Mouse (Mus musculus) CD4-positive, CD25-positive, alpha-beta regulatory T cell, adult 4 months (primary cell): ENCODE measurements at regions not wholly inside any gene's neighbourhood (a gene's known extent, or its start where the extent isn't known, plus 50 kb on each side); places are given as distances from the start of the nearest gene placed in this dataset.
"Not testable (repeated sequence)": the region's sequence is repeated elsewhere in the genome, so short reads cannot be mapped to it uniquely, and the experiment has no call there.

ENCODE experiments used
- ATAC-seq: one replicate; pipeline ENCODE4 v1.8.0; 2017

GRCm38 (mm10) chr1:194435060-194435459 lies 183.0 kb upstream of the Plxna2 start:
- no peak for ATAC-seq

DNA sequence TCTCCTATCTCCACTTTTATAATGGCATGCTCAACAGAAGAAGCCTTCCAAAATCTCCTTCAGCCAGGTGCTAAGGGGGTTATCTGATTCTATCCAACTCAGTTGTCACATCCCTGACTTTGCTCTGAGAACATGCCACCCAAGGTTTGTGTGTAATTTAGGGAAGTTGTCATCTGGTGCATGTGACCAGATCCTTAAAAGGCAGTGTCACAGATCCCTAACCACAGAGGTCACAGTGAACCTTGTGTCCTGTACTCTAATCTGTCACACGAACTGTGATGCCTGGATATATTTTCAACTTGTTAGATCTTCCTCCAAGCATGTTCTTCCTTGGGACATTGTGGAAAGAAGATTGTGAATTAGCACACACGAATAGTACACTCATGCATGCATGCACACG lies 189.4 kb upstream of the Plxna2 start:
- ATAC-seq, result no peak

DNA sequence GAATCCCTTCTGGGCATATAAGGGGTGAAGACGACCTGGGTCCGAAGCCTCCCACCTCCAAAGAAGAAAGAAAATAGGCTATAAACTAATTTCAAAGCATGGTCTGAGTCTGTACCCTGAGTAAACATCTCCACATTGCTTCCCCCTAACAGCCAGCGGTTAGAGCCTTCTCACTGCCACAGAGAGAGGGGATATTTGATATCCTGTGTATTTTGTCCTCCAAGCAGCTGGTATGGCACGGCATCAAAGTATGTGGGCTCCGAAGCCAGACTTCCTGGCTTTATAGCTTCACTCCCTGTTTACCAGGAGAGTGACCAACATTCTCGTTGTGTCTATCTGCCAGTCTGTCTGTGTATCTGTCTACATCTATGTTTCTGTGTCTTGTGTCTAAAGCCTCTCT lies 191.7 kb upstream of the Plxna2 start:
- no peak for ATAC-seq

- ATAC-seq, result no peak
These were observed 193.8 kb upstream of the Plxna2 start for GRCm38 (mm10) chr1:194424201-194424600.

- no peak for ATAC-seq
These were observed 205.8 kb upstream of the Plxna2 start for GRCm38 (mm10) chr1:194412193-194412592.

GRCm38 (mm10) chr1:194411788-194412187 lies 206.2 kb upstream of the Plxna2 start:
- no peak for ATAC-seq

- no peak for ATAC-seq
These were observed 218.7 kb upstream of the Plxna2 start for GRCm38 (mm10) chr1:194399281-194399680.

DNA sequence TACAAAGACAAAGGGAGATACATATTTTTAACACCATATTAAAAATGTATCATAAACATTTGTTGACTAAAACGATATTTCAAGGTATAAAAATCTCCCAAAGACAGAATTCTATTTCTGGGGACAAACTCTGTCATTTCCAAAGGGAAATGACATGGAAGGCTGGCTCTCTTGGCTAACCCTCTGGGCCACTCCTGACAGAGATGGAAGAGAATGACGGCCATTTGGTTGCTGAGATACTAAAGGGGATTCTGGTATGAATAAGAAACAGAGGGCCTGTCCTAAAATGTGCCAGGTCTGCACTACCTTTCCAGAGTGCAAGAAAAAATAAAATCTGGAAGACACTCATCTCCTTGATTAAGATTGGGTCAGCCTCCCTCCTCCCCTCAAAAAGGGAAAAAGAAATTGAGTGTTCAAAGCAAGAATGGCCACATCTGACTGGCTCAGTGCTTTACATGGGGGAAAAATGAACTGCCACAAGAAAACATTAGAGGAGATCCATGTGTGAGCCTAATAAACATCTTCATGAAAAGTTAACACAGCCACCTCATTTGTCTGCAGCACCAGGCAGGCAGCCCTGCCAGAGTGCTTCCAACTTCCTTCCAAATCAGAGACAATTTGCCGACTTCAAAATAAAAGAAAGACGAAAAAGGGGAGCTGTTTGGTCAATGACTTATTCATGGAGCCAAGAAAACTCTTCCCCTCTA lies 221.1 kb upstream of the Plxna2 start:
- no peak for ATAC-seq

GRCm38 (mm10) chr1:194393720-194394119 lies 224.3 kb upstream of the Plxna2 start:
- ATAC-seq, result no peak

DNA sequence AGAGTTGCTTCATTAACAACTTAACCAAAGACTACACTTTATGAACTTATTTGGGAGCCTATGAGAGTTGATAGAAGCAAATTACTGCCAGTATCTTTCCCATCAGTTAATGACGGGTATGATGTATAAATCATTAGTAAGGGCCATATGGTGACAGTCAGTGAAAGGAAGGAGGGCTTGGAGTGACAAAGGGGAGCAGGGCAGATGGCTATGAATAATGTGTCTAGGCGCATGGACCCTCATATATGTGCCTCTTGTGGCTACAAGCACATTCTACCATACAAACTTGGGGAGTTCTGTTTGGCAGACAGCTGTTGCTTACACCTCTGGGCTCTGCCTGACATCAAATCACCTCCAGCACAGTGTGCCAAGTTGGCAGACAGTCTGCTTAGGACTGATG lies 227.8 kb upstream of the Plxna2 start:
- ATAC-seq, result no peak

DNA sequence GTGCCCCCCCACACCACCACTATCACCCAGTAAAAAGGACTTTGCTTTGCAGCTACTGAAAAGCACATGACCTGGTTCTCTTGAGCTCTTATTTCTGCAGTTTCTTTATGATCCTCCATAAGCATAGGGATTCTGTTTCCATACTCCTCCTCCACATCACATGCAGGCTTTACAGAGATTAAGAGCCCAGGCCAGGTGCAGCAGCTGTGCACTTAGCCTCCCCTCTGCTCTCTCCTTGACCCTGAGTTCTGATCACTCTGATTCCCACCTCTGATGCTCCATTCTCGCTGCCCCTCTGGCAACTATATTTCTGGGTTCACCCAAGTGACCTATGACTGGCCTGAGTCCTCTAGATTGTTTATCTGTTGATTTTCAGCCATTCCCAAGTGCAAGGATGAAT lies 239.9 kb upstream of the Plxna2 start:
- no peak for ATAC-seq

DNA sequence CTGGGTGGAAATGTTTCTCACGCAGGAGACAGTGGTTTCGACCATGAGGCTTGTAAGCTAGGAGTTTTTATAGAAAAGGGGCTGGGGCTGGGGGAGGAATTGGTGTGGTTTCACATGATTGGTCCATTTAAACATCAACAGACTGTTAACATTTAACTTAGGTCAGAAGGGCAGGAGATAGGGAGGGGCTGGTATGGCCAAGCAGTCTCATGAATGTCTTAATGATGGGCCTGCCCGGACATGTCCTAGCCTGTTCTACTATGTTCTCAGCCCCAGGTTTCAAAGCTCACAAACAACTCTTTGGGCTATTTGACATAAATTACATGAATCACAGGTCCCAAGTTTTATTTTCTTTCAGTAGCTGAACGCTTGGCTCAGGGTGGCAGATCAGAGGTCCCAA lies 244.5 kb upstream of the Plxna2 start:
- not testable (repeated sequence) for ATAC-seq

DNA sequence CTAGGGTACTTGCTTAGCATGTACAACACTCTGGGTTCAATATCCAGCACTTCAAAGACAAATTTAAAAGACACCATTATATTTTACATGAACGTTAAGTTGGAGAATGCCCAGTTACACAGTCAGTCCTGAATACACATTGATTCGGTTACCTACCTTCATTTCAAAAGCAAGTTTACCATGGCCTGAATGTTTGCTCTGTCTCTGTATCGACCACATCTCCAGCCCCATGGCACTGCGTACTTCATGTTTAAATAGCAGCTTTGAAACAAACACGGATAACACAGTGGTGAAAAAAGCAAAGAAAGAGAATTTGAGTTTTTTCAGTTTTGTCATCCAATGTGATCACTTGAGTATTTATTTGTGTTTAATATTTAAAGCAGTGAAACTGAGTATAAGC lies 254.1 kb upstream of the Plxna2 start:
- ATAC-seq, result no peak

GRCm38 (mm10) chr1:194363129-194363768 lies 254.8 kb upstream of the Plxna2 start:
- ATAC-seq, result no peak

DNA sequence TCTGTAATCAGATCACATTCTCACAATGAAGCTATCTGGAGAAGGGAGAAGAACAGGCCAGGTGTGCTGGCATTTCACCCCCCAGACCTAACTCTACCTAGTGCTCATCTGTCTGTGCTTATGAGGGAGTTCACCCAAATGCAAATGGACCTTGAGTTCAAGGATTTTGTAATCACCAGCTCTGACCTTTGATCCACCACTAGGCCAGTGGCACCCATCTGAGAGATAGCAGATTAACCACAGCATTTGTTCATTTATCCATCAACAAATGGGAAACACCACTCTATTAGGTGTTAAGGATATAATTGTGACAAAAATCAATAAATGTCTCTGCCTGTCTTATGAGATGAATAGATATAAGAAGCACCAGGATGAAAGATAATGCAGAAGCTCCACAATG lies 255.7 kb upstream of the Plxna2 start:
- no peak for ATAC-seq

- ATAC-seq, result no peak
These were observed 256.7 kb upstream of the Plxna2 start for GRCm38 (mm10) chr1:194361316-194361715.

GRCm38 (mm10) chr1:194354332-194355120 lies 263.5 kb upstream of the Plxna2 start:
- ATAC-seq, result no peak

- ATAC-seq, result no peak
These were observed 272.5 kb upstream of the Plxna2 start for GRCm38 (mm10) chr1:194345304-194346033.

GRCm38 (mm10) chr1:194342568-194342967 lies 275.4 kb upstream of the Plxna2 start:
- no peak for ATAC-seq

DNA sequence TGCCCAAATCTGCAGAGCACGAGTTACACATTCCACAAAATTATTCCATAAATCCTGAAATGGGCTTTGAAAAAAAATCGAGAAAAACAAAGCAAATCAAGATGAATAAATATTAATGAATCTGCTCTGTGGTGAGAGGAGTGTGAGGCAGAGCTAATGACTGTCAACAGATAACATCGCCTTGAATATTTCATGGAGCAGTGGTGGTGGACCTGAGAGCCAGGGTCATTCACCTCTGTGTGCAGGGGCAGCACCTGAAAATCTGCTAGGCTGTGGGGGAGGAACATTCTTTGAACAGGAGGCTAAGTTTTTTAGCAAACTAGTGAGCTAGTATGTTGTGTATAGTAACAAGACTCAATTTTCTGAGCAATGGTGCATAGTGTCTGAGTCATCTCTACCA lies 276.3 kb upstream of the Plxna2 start:
- no peak for ATAC-seq

GRCm38 (mm10) chr1:194334752-194335719 lies 283.0 kb upstream of the Plxna2 start:
- ATAC-seq, result no peak

- ATAC-seq, result no peak
These were observed 285.4 kb upstream of the Plxna2 start for GRCm38 (mm10) chr1:194332639-194333038.
